Comparison of ENCODE assay signal across 8 mouse cellular contexts in genomic region chr2:153493393-153493731, GRCm38 (mm10). TPM values are rescaled to one million over a fixed set of nuclear protein-coding genes. Genes with fewer than 3 reads are reported as not detected.
DNase-seq lines count a peak whose midpoint lies in the region; ATAC-seq and TF ChIP-seq lines count a peak whose summit lies in the region.

No protein-coding gene starts in this region.

- H3K4me2 ChIP-seq in kidney, postnatal 0 days (ENCODE audit: low read length): peak overlapping the region; percentile 99
- H3K4me2 ChIP-seq in intestine, embryonic 15.5 days (replicated peaks): peak overlapping the region; percentile 98
- H3K4me2 ChIP-seq in neural tube, embryonic 12.5 days (replicated peaks): peak overlapping the region; percentile 99

- no peak for TF ChIP-seq CTCF in kidney, postnatal 0 days (IDR thresholded peaks at IDR 0.05; ENCODE audit: low read depth)

- peaks cover 17% of the 10 kb centered on the region for H3K4me1 ChIP-seq in kidney, postnatal 0 days (replicated peaks; ENCODE audit: insufficient read depth, low read length)
- H3K4me1 ChIP-seq in embryonic facial prominence, embryonic 10.5 days: peaks cover 74% of the 10 kb centered on the region
- peaks cover 44% of the 10 kb centered on the region for H3K4me1 ChIP-seq in intestine, embryonic 15.5 days (replicated peaks)
- peaks cover 58% of the 10 kb centered on the region for H3K4me1 ChIP-seq in neural tube, embryonic 12.5 days

- no peak for DNase-seq in kidney, postnatal 0 days (ENCODE audit: low spot score)
- DNase-seq in kidney, postnatal 36 days: no peak
- DNase-seq in embryonic facial prominence, embryonic 10.5 days (ENCODE audit: low spot score): no peak
- DNase-seq in urinary bladder, postnatal 14 days (ENCODE audit: low spot score): no peak
- DNase-seq in cerebellum, postnatal 10 days: no peak
- no peak for DNase-seq in testis, postnatal 10 days (ENCODE audit: low spot score)

- H3K27me3 ChIP-seq in kidney, postnatal 0 days (ENCODE audit: insufficient read depth, low read length): no peaks in the 10 kb centered on the region
- peaks cover 62% of the 10 kb centered on the region for H3K27me3 ChIP-seq in embryonic facial prominence, embryonic 10.5 days (replicated peaks; ENCODE audit: low read depth, poor library complexity, severe bottlenecking)
- H3K27me3 ChIP-seq in intestine, embryonic 15.5 days (replicated peaks): 0 out of 2 replicates have a peak, but pooled peaks cover 4% of the 10 kb centered on the region
- H3K27me3 ChIP-seq in neural tube, embryonic 12.5 days (replicated peaks): peaks cover 59% of the 10 kb centered on the region

- no peak for ATAC-seq in kidney, postnatal 0 days (replicated peaks; ENCODE audit: low FRiP score, low read depth)
- no peak for ATAC-seq in intestine, embryonic 15.5 days
- no peak for ATAC-seq in neural tube, embryonic 12.5 days (ENCODE audit: low FRiP score, low read depth)

- 36% methylated on average over 2 of the region's 2 CpGs for WGBS in kidney, postnatal 0 days
- 26% methylated on average over 2 of the region's 2 CpGs for WGBS in embryonic facial prominence, embryonic 10.5 days
- WGBS in intestine, embryonic 15.5 days: 23% methylated on average over 2 of the region's 2 CpGs
- WGBS in neural tube, embryonic 12.5 days: 21% methylated on average over 2 of the region's 2 CpGs

- peak overlapping the region; percentile 37 for H3K27ac ChIP-seq in kidney, postnatal 0 days
- H3K27ac ChIP-seq in embryonic facial prominence, embryonic 10.5 days (replicated peaks): peak overlapping the region; percentile 81
- H3K27ac ChIP-seq in intestine, embryonic 15.5 days: peak overlapping the region; percentile 67
- peak overlapping the region; percentile 87 for H3K27ac ChIP-seq in neural tube, embryonic 12.5 days

- 0 out of 2 replicates have a peak overlapping the region, but pooled peaks have one; percentile 69 for H3K9ac ChIP-seq in kidney, postnatal 0 days (ENCODE audit: low read depth, low read length)
- H3K9ac ChIP-seq in intestine, embryonic 15.5 days: peak overlapping the region; percentile 68; the same call in 1 of the 2 replicates
- H3K9ac ChIP-seq in neural tube, embryonic 12.5 days: peak overlapping the region; percentile 81

- no peaks in the 10 kb centered on the region for H3K36me3 ChIP-seq in kidney, postnatal 0 days (ENCODE audit: insufficient read depth, low read length)
- H3K36me3 ChIP-seq in embryonic facial prominence, embryonic 10.5 days (replicated peaks): no peaks in the 10 kb centered on the region
- H3K36me3 ChIP-seq in intestine, embryonic 15.5 days: no peaks in the 10 kb centered on the region
- H3K36me3 ChIP-seq in neural tube, embryonic 12.5 days: no peaks in the 10 kb centered on the region

- H3K4me3 ChIP-seq in kidney, postnatal 0 days (replicated peaks; ENCODE audit: low read depth, low read length): 0 out of 2 replicates have a peak overlapping the region, but pooled peaks have one; percentile 58
- peak overlapping the region; percentile 76 for H3K4me3 ChIP-seq in embryonic facial prominence, embryonic 10.5 days
- peak overlapping the region; percentile 63 for H3K4me3 ChIP-seq in intestine, embryonic 15.5 days (replicated peaks)
- peak overlapping the region; percentile 56 for H3K4me3 ChIP-seq in neural tube, embryonic 12.5 days

- H3K9me3 ChIP-seq in kidney, postnatal 0 days (replicated peaks; ENCODE audit: low read length): no peaks in the 10 kb centered on the region
- no peaks in the 10 kb centered on the region for H3K9me3 ChIP-seq in embryonic facial prominence, embryonic 10.5 days
- H3K9me3 ChIP-seq in intestine, embryonic 15.5 days: no peaks in the 10 kb centered on the region
- no peaks in the 10 kb centered on the region for H3K9me3 ChIP-seq in neural tube, embryonic 12.5 days

RNA-seq across cellular contexts. Expression of gene 4930404H24Rik, which starts 0.8 kb away (rescaled TPM):
- polyA plus RNA-seq in kidney, postnatal 0 days (2015; fragmentation: Nextera tagmentation; extraction: Ambion mirVana): not detected in 2 replicates
- not detected in 2 replicates for polyA plus RNA-seq in embryonic facial prominence, embryonic 10.5 days (2016; fragmentation: Nextera tagmentation; extraction: Ambion mirVana)
- polyA plus RNA-seq in intestine, embryonic 15.5 days (2015; fragmentation: Nextera tagmentation; extraction: Ambion mirVana): not detected in 2 replicates
- not detected in 2 replicates for polyA plus RNA-seq in neural tube, embryonic 12.5 days (2016; fragmentation: Nextera tagmentation; extraction: Ambion mirVana)

RNA-seq across cellular contexts. Expression of gene Nol4l, which starts 36.4 kb away (rescaled TPM):
- polyA plus RNA-seq in kidney, postnatal 0 days (2015; fragmentation: Nextera tagmentation; extraction: Ambion mirVana): 9.0 and 9.6 TPM in 2 replicates
- polyA plus RNA-seq in embryonic facial prominence, embryonic 10.5 days (2016; fragmentation: Nextera tagmentation; extraction: Ambion mirVana): 23.5 and 23.7 TPM in 2 replicates
- polyA plus RNA-seq in intestine, embryonic 15.5 days (2015; fragmentation: Nextera tagmentation; extraction: Ambion mirVana): 25.6 and 27.1 TPM in 2 replicates
- 36.3 and 39.9 TPM in 2 replicates for polyA plus RNA-seq in neural tube, embryonic 12.5 days (2016; fragmentation: Nextera tagmentation; extraction: Ambion mirVana)

Comparison
In these comparisons a context has a peak if more than half of its experiments do, and no peak if none do; other contexts are left out.
1. H3K27ac ChIP-seq: peak in every context shown above with its lines; median percentile 87 in neural tube, embryonic 12.5 days; 81 in embryonic facial prominence, embryonic 10.5 days; 67 in intestine, embryonic 15.5 days; 37 in kidney, postnatal 0 days.